Mouse (Mus musculus): ENCODE data around the gene Rubcn.

GRCm38 (mm10) chr16:32822450-32822827, 55.1 kb downstream of the Rubcn start:
- TF ChIP-seq CTCF (IDR thresholded peaks at IDR 0.05; ENCODE audit: control insufficient read depth, insufficient read depth, insufficient read length) (no peak), MYOD1 (IDR thresholded peaks at IDR 0.05; ENCODE audit: control insufficient read depth, insufficient read length, low read depth) (no peak), FOSL1 (IDR thresholded peaks at IDR 0.05; ENCODE audit: insufficient read depth, low read length, poor library complexity, severe bottlenecking) (no peak), MYOG (IDR thresholded peaks at IDR 0.05; ENCODE audit: control insufficient read depth, extremely low read depth, insufficient read length) (no peak), USF1 (IDR thresholded peaks at IDR 0.05; ENCODE audit: low read depth) (no peak), MAX (IDR thresholded peaks at IDR 0.05) (no peak)
